Mouse (Mus musculus): Measurements from ENCODE around the gene Fbxl22. TPM values are rescaled to one million over a fixed set of nuclear protein-coding genes. Genes with fewer than 3 reads are reported as not detected.

The Fbxl22 gene
- total RNA-seq, 2 experiments from 2014 or later: 19.0 to 32.5 TPM

DNA sequence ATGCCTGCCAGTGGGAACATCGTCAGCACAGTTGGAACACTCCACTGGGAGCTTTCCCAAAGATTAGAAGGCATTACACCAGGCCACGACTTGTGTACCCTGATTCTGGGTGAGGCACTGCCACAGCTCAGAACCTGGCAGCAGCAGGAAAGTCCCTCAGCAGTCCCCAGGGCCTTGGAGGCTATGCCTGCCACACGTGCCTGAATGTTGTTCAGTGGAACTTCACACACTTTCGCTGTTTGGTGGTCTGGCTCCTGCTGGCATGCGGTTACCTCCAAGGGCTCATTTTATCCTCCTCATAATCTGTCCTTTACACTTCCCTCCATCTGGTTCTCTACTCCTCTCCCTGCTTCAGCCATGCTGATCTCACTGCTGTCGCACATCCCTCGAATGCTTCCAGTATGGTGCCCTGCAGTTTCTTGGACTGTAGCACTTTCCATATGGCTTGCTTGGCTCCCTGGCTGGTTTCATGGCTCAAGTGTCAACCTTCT, 4.0 kb downstream of the Fbxl22 start:
- no peak for DNase-seq
- intact Hi-C loops (cut with DNase I; ENCODE audit: low total_unique reads): no loop called here

DNA sequence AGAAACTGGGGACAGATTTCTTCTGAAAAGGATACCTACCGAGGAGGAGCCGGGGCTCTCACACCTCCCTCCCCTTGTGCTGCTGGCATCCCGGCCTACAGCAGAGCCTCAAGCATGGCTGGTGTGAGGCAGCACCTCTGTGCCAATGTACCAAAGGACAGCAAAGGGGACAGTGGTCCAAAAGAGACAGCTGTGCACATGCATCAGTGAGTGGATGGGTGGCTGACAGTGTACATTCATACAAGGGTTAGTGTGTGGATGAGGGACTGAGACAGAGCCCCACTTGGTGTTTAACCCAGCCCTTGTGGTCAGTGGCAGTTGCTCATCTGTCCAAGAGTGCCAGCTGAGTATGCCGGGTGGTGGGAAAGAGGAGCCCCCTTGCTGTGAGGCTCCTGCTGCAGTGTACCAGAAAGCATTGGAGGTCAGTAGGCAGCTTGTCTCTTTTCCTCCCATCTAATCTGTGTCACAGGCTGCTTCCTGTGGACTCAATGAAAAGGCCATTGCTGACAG, 5.4 kb downstream of the Fbxl22 start:
- DNase-seq: no peak
- intact Hi-C loops (cut with DNase I; ENCODE audit: low total_unique reads): no loop called here

DNA sequence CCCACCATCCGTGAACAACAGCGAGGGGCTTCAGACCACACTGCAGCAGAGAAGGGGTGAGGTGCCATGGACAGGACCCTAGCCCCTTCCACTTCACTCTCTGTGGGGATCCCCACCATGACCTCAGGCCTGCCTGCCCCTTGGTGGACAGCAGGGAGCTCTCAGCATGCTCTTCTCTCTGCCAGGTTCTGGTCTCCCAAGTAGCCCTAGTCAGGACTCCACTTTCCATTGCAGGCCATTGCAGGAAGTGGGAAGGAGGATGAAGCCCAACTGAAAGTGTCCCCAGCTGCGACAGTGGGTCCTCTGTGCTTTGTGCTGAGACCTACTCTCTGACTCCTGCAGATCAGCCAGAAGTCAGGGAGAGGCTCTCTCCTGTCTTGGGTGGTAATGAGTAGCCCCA, 6.7 kb downstream of the Fbxl22 start:
- no peak for DNase-seq
- intact Hi-C loops (cut with DNase I; ENCODE audit: low total_unique reads): no loop called here

DNA sequence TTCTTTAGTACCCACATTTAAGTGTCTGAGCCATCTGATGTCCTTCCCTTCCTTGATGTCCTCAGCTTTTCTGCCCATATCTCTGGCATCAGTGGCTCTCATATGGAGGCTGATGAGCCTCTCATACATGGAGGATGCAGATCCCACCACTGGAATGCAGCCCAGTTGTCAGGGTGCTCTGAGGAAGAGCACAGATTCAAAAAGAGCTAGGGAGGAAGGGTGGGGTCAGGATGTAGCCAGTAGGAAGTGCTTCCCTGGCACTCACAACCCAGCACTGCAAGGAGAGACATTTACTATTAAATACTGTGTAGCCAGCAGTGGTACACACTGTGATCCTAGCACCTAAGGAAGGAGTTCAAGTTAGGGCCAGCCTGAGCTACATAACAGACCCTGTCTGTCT, 8.0 kb downstream of the Fbxl22 start:
- DNase-seq: no peak
- intact Hi-C loops (cut with DNase I; ENCODE audit: low total_unique reads): no loop called here

DNA sequence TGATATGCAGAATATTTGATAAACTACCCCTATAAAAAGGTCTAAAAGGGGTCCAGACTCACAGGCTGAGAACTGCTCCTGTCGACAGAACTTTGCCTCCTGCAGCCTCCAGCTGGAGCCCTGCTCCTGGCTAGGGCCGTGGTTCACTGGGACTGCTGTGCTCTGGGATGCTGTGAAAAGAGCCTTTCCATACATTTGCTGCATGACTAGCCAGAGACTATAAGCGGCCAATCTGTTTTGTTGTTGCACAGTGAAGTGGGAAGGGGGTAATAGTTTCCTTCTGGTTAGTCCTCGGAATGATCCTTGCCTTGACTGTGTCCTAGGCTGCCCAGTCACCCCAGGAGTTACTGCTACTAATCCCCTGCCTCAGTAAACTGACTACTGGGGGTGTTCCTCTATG, 8.4 kb downstream of the Fbxl22 start:
- intact Hi-C loops (cut with DNase I; ENCODE audit: low total_unique reads): no loop called here
- DNase-seq: no peak

DNA sequence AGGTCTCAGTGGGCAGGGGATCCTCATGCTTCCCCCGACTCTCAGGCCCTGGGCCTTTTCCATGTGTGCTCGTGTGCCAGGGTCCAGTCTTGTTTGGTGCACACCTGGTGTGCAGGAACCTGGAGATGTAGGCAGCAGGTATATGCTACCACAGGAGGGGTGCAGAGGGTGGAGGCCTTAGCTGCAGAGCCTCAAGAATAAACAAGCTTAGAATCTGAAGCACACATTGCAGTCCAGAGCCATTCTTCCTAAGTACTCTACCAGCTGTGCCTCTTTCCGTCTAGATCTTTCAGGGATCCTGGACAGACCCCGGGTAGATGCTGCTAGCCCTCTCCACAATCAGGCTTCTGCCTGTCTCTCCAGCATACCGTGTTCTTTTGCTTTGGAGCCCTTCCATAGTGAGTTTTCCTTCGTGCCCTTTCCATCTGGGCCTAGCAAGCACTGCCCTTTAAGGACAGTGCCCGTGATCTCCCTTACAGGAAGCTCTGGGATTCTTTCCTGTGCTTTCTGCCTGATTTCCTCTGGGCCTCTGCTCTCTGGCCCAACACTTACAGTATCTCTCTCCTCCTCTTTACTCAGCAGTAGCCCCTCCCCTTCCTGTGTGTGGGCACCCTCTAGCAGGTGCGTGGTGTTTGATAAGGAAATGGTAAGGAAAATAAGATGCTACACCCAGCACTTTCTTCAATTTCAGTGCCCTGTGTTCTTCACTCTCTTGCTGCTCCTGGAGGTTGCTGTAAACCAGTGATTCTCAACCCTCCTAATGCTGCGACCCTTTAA, 9.1 kb downstream of the Fbxl22 start:
- no peak for DNase-seq
- intact Hi-C loops (cut with DNase I; ENCODE audit: low total_unique reads): no loop called here

DNA sequence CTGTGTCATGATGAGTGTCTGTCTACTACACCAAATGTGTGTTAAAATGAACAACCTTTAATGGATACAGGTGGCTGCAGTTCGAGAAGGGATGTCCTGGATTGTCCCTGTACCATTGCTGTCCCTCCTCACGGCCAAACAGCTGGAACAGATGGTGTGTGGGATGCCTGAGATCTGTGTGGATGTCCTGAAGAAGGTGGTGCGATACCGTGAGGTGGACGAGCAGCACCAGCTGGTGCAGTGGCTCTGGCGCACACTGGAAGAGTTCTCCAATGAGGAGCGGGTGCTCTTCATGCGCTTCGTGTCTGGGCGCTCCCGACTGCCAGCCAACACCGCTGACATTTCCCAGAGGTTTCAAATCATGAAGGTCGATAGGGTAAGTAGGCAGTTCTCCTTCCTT, 9.9 kb downstream of the Fbxl22 start:
- intact Hi-C loops (cut with DNase I; ENCODE audit: low total_unique reads): no loop called here
- DNase-seq: no peak

DNA sequence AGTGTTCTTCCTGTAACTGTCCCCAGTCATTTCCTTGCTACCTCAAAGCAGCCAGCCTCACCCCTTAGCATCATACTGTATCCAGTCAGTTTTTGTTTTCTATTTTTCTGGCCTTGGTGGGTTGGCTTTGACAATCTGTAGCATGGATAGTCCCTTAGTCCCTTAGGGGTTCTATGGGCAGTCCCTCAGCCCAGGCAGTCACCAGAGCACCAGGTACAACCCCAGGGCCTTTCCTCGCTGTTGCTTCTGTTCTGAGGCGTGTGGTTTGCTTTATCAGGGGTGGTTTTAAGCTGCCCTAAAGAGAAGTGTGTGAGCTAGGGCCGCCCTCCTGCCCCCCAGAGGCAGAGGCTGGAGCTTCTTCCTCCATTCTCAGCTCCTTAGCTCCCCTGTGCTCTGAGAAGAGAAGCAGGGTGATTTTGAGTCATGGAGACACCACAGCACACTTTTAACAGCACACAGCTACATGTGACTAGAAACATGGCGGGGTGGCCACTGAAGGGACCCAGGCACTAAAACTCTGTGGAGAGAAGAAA, 10.4 kb downstream of the Fbxl22 start:
- intact Hi-C loops (cut with DNase I; ENCODE audit: low total_unique reads): no loop called here
- no peak for DNase-seq

DNA sequence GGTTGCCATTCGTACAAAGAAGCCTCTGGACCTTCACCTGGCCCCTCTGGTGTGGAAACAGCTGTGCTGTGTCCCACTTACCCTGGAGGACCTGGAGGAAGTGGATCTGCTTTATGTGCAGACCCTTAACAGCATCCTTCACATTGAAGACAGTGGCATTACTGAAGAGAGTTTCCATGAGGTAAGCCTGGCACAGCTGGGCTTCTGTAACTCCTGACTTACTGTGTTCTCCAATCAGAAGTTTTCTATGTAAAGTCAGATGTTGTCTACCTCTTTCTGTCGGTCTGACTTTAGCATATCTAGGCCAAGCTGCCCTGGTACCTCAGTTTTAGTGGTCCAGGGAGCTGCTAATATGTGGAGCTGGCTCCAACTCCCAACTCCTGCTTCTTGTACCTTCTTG, 13.1 kb downstream of the Fbxl22 start:
- intact Hi-C loops (cut with DNase I; ENCODE audit: low total_unique reads): no loop called here
- no peak for DNase-seq

DNA sequence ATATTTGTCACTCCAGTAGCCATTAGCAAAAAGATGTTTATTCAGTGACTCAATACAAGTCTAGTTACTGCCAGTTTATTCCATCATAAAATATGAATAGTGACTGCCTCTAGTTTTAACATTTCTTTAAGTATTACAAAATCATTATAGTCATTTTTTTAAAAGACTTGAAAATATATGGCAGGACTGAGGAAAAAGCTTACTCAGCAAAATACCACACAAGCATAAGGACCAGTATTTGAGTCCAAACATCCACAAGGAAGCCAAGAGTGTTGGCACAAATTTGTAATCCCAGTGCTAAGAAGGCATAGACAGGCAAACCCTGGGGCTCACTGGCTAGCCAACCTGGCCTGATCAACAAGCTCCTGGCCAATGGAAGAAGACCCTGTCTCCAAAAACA, 20.4 kb downstream of the Fbxl22 start:
- intact Hi-C loops (cut with DNase I; ENCODE audit: low total_unique reads): no loop called here
- no peak for DNase-seq

DNA sequence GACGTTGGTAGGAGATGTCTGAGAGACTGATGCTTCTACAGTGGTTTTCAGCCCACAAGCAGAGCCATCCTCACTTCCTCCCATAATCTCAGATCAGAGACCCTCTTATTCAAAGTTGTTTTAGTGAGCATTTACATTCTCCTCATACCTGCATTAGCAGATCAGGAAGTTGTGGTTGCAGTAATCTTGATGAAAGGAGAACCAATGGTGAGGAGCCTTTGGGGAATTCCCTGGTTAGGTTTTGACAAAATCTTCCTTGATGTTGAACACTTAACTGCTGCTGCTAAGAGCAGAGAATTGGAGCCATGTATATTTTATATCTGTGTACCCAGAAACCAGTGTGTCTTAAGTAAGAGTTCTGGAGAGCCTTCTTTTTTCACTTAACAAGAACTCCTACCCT, 22.0 kb downstream of the Fbxl22 start:
- intact Hi-C loops (cut with DNase I; ENCODE audit: low total_unique reads): no loop called here
- DNase-seq: no peak

DNA sequence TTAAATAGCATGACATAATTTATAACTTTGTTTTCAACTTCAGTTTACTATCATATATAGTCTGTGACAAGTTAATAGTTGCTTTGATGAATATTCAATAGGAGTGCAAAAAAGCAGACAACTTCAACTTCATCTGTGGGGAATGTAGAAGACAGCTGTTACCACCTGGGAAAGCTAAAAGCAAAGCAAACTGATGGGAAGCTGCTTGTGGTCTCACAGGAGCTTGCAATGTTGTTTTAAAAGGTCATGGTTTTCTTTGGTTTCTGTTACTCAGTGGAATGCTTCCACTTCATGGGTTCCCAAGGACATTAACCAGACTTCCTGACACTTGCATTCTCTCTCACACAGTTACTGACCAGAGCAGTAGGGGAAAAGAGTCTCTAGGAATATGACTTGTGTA, 25.6 kb downstream of the Fbxl22 start:
- intact Hi-C loops (cut with DNase I; ENCODE audit: low total_unique reads): loop anchor here (10.0 kb wide), 1 partner anchor 54 kb away; no protein-coding TSS in a partner anchor
- DNase-seq: no peak

DNA sequence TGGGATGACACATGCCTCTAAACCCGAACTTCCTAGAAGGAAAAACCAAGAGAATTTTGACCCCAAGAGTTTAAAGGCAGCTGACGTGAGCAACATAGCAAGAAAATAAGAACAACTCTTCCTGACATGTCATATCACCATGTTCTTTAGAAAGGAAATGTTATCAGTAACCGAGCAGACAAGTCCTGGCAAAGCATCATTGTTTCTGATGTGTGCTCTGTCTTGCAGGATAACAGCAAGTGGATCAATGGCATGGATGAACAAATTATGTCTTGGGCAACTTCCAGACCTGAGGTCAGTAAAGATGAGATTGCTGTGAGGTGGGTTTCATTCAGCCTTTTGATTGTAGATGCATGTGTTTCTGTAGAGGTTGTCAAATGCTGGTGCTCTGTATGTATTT, 31.0 kb downstream of the Fbxl22 start:
- no peak for DNase-seq
- intact Hi-C loops (cut with DNase I; ENCODE audit: low total_unique reads): loop anchor here (10.0 kb wide), 1 partner anchor 49 kb away; no protein-coding TSS in a partner anchor

DNA sequence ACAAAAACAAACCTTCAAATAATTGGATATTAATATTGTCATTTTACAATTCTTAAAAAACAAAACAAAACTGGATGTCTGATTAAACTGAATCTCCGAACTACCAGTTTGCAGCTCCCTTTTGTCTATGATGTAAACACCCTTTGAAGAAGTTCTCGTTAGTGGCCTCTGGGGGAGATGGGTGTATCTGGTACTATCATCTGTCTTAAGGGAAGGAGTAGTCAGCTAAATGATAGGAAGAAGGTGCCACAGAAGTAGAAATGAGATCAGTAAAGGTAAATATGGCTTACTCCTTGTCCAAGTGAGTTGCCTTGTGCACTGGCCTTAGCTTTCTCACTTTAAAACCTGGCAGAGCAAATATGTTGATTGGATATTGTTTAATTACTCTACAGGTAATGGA, 36.6 kb downstream of the Fbxl22 start:
- DNase-seq: no peak
- intact Hi-C loops (cut with DNase I; ENCODE audit: low total_unique reads): no loop called here

DNA sequence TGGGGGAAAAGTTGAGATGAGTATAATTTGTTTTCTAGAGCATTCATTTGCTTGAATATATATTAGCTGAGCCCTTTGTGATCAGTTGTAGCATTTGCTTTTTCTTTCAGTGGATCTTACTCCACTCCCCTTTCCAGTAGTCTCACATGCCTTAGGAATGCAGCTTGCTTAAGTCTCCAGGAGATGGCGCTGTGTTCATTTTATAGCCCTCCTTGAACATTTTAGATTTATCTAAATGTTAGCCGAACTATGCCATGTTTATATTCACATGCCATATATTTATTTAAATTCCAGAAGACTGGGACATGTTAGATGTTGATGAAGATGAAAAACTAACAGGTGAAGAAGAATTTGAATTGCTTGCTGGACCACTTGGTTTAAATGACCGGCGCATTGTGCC, 49.3 kb downstream of the Fbxl22 start:
- DNase-seq: no peak
- intact Hi-C loops (cut with DNase I; ENCODE audit: low total_unique reads): no loop called here

Other genes with a start within 250 kb of the Fbxl22 start
- 10 to 100 TPM; 32.5 to 35.1 TPM for gene Herc1, start 164.1 kb downstream of the Fbxl22 start, total RNA-seq (2021)
- 10 to 100 TPM; 18.4 to 18.9 TPM for gene Usp3, start 78.5 kb upstream of the Fbxl22 start, total RNA-seq (2021)
- under 1 TPM; 0.31 to 0.55 TPM for gene Car12, start 199.1 kb upstream of the Fbxl22 start, total RNA-seq (2021)

Data from gastrocnemius, postnatal 14 days (tissue).